Mouse (Mus musculus) midbrain, embryonic 14.5 days (tissue): ENCODE results near the gene Tlk1. TPM values are rescaled to one million over a fixed set of nuclear protein-coding genes. Genes with fewer than 3 reads are reported as not detected.

ENCODE experiments used
- ATAC-seq: fragments of 200-750 bp; cut with Nextera tagmentation; 2 replicates; pipeline ENCODE4 v1.8.0; 2017; ENCODE audit warnings: moderate number of reproducible peaks, moderate library complexity; ENCODE audit not compliant: low FRiP score, low TSS enrichment
- DNase-seq: peaks from one replicate; pipeline ENCODE4 v3.0.0-alpha.2; 2015
- H3K27ac ChIP-seq: fragments of 300-500 bp; sonication (generic); replicated peaks from 2 replicates; pipeline ENCODE4 v1.5.1; 2014; ENCODE audit warnings: mild to moderate bottlenecking, low read depth, low read length, moderate library complexity
- H3K27me3 ChIP-seq: fragments of 300-500 bp; sonication (generic); 2 replicates; pipeline ENCODE4 v1.6.1; 2014; ENCODE audit warnings: low read length, control low read depth, mixed read lengths; ENCODE audit not compliant: control insufficient read depth, insufficient read depth
- H3K36me3 ChIP-seq: fragments of 300-500 bp; sonication (generic); 2 replicates; pipeline ENCODE4 v1.6.1; 2014; ENCODE audit warnings: low read length, control low read depth; ENCODE audit not compliant: control insufficient read depth, insufficient read depth
- H3K4me1 ChIP-seq: fragments of 300-500 bp; sonication (generic); 2 replicates; pipeline ENCODE4 v1.6.1; 2014; ENCODE audit warnings: mild to moderate bottlenecking, antibody characterized with exemption, low read length, control low read depth; ENCODE audit not compliant: control insufficient read depth, insufficient read depth
- H3K4me2 ChIP-seq: fragments of 300-500 bp; sonication (generic); 2 replicates; pipeline ENCODE4 v1.6.1; 2014; ENCODE audit warnings: mild to moderate bottlenecking, low read length, moderate library complexity
- H3K4me3 ChIP-seq: fragments of 300-500 bp; sonication (generic); replicated peaks from 2 replicates; pipeline ENCODE4 v1.5.1; 2014; ENCODE audit warnings: low read depth, low read length
- H3K9ac ChIP-seq: fragments of 300-500 bp; sonication (generic); replicated peaks from 2 replicates; pipeline ENCODE4 v1.6.1; 2014; ENCODE audit warnings: mild to moderate bottlenecking, low read length, moderate library complexity
- H3K9me3 ChIP-seq: fragments of 300-500 bp; sonication (generic); 2 replicates; pipeline ENCODE4 v1.6.1; 2016; ENCODE audit warnings: low read length, control low read depth, mixed read lengths; ENCODE audit not compliant: control insufficient read depth
- WGBS: fragments of 180-500 bp; shearing (Covaris S2); extraction: QIAGEN DNeasy Blood & Tissue Kit; methylation state at CpG from one replicate; pipeline ENCODE4 v1.1.7; 2014; 5-methylcytosine and 5-hydroxymethylcytosine counted together
- polyA plus RNA-seq: library from polyadenylated mRNA; unstranded; fragments of >200 nt; fragmentation: Nextera tagmentation; extraction: Ambion mirVana; gene quantifications from 2 replicates; pipeline ENCODE4 v1.2.1, GENCODE M21; 2014

Tlk1 gene
- polyA plus RNA-seq, 1 experiment from 2014 or later, result 27.5 TPM

- ATAC-seq, result no peak
- H3K9me3 ChIP-seq, result no peaks in the 10 kb centered on the region
- H3K27ac ChIP-seq, result no peak overlapping the region
- 97% methylated on average over 5 of the region's 5 CpGs for WGBS
- no peak overlapping the region for H3K4me2 ChIP-seq
- DNase-seq, result no peak
- H3K4me3 ChIP-seq, result no peak overlapping the region
- H3K4me1 ChIP-seq, result no peaks in the 10 kb centered on the region
- H3K27me3 ChIP-seq, result no peaks in the 10 kb centered on the region
- no peak overlapping the region for H3K9ac ChIP-seq
- H3K36me3 ChIP-seq, result peaks cover 16% of the 10 kb centered on the region
These were observed 73.4 kb downstream of the Tlk1 start for GRCm38 (mm10) chr2:70752149-70752548.

DNA sequence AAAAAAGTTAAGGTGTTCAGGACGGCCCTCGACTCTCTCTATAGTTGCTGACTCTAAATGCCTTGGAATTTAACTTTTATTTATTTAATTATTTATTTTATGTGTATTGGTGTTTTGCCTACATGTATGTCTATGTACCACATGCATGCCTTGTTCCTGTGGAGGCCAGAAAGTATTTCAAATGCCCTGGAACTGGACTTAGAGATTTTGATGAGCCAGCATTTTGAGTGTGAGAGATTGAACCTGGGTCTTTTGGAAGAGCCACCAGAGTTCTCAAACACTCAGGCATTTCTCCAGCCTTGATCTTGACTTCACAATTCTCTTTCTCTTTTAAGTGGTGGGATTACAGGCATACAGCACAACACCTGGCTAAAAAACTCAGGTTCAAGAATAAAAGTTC is 73.9 kb downstream of the Tlk1 start:
- Histone ChIP-seq H3K27ac (no peak overlapping the region), H3K4me3 (no peak overlapping the region), H3K27me3 (no peaks in the 10 kb centered on the region), H3K9ac (no peak overlapping the region), H3K4me2 (no peak overlapping the region), H3K9me3 (no peaks in the 10 kb centered on the region), H3K4me1 (no peaks in the 10 kb centered on the region), H3K36me3 (peaks cover 16% of the 10 kb centered on the region)
- ATAC-seq, result no peak
- over 99% methylated on average over 2 of the region's 2 CpGs for WGBS
- DNase-seq, result no peak

GRCm38 (mm10) chr2:70742588-70742987 is 82.9 kb downstream of the Tlk1 start:
- 95% methylated on average over 2 of the region's 2 CpGs for WGBS

GRCm38 (mm10) chr2:70741901-70742300 is 83.6 kb downstream of the Tlk1 start:
- 56% methylated on average over 5 of the region's 5 CpGs for WGBS

More at GRCm38 (mm10) chr2:70742588-70742987, 82.9 kb downstream of the Tlk1 start:
- H3K4me1 ChIP-seq, result no peaks in the 10 kb centered on the region
- H3K4me3 ChIP-seq, result no peak overlapping the region
- no peak overlapping the region for H3K9ac ChIP-seq
- H3K9me3 ChIP-seq, result no peaks in the 10 kb centered on the region
- H3K4me2 ChIP-seq, result no peak overlapping the region
- no peak overlapping the region for H3K27ac ChIP-seq
- DNase-seq (no peak), ATAC-seq (no peak)
- no peaks in the 10 kb centered on the region for H3K27me3 ChIP-seq
- peaks cover 46% of the 10 kb centered on the region for H3K36me3 ChIP-seq

GRCm38 (mm10) chr2:70736008-70736407 is 89.5 kb downstream of the Tlk1 start:
- ATAC-seq (no peak), DNase-seq (no peak)
- no peaks in the 10 kb centered on the region for H3K9me3 ChIP-seq
- no peaks in the 10 kb centered on the region for H3K27me3 ChIP-seq
- H3K4me1 ChIP-seq, result no peaks in the 10 kb centered on the region
- 92% methylated on average over 5 of the region's 5 CpGs for WGBS
- no peak overlapping the region for H3K4me2 ChIP-seq
- H3K4me3 ChIP-seq, result no peak overlapping the region
- H3K27ac ChIP-seq, result no peak overlapping the region
- H3K36me3 ChIP-seq, result peaks cover 29% of the 10 kb centered on the region
- H3K9ac ChIP-seq, result no peak overlapping the region

More at GRCm38 (mm10) chr2:70741901-70742300, 83.6 kb downstream of the Tlk1 start:
- DNase-seq (no peak), ATAC-seq (no peak)
- Histone ChIP-seq H3K9ac (no peak overlapping the region), H3K27me3 (no peaks in the 10 kb centered on the region), H3K9me3 (no peaks in the 10 kb centered on the region), H3K4me2 (no peak overlapping the region), H3K27ac (no peak overlapping the region), H3K36me3 (peaks cover 50% of the 10 kb centered on the region), H3K4me3 (no peak overlapping the region), H3K4me1 (no peaks in the 10 kb centered on the region)

- WGBS, result 87% methylated on average over 4 of the region's 4 CpGs
- no peak overlapping the region for H3K4me2 ChIP-seq
These were observed 90.0 kb downstream of the Tlk1 start for GRCm38 (mm10) chr2:70735534-70735933.

DNA sequence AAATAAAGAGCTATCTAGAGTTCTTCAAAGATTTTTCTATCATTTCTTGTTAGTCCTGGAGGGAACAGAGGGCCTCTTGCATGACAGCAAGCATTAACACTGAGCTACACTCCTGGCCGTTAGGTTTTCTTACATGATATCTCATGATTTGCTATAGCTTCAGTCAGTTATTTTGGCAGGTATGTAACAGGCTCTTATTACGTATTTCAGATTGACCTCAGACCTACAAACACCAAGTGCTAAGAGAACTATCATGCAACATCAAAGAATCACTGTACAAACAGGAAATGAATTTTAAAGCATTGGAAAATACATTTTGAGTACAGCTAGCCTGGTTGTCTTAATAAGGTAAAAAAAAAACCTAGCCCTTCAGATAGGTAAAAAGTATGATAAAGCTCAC is 98.4 kb downstream of the Tlk1 start:
- H3K36me3 ChIP-seq, result peaks cover 31% of the 10 kb centered on the region
- WGBS, result 91% methylated on average over 2 of the region's 2 CpGs
- no peak overlapping the region for H3K4me2 ChIP-seq
- DNase-seq (no peak), ATAC-seq (no peak)
- no peaks in the 10 kb centered on the region for H3K9me3 ChIP-seq
- no peaks in the 10 kb centered on the region for H3K4me1 ChIP-seq
- H3K9ac ChIP-seq, result no peak overlapping the region
- no peak overlapping the region for H3K4me3 ChIP-seq
- H3K27ac ChIP-seq, result no peak overlapping the region
- no peaks in the 10 kb centered on the region for H3K27me3 ChIP-seq

More at GRCm38 (mm10) chr2:70735534-70735933, 90.0 kb downstream of the Tlk1 start:
- H3K27ac ChIP-seq, result no peak overlapping the region
- H3K36me3 ChIP-seq, result peaks cover 25% of the 10 kb centered on the region
- ATAC-seq, result no peak
- no peak for DNase-seq
- H3K27me3 ChIP-seq, result no peaks in the 10 kb centered on the region
- H3K4me3 ChIP-seq, result no peak overlapping the region
- no peaks in the 10 kb centered on the region for H3K4me1 ChIP-seq
- H3K9me3 ChIP-seq, result no peaks in the 10 kb centered on the region
- H3K9ac ChIP-seq, result no peak overlapping the region

DNA sequence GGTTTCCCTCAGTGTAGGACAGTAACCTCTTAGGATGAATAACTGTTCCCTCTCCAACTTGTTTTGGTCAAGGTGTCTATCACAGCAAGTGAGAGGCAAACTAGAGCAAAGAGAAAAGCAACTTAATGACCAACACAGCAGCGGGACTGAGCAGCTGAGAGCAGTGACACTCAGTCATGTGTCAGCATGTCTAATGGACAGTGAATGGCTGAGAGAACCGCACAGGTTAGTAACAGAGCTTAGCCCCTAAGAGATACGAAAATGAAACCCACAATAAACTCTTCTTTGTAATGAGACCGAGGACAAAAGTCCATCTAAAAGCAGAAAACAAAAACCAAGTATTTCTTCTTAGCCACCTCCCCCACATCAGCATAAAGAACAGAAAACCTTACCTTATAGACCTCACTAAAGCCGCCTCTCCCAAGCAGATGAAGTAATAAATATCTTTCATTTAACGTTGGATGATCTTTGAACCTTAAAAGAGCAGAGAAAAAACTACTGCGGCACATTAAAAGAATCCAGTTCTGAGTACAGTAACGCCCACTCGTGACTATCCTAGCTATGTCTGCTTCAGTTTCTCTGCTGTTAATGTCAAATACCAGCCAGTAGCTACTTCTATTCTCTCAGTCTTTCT is 101.8 kb downstream of the Tlk1 start:
- peaks cover 44% of the 10 kb centered on the region for H3K36me3 ChIP-seq
- H3K4me2 ChIP-seq, result no peak overlapping the region
- no peak overlapping the region for H3K9ac ChIP-seq
- 90% methylated on average over 9 of the region's 9 CpGs for WGBS
- no peak for ATAC-seq
- no peaks in the 10 kb centered on the region for H3K27me3 ChIP-seq
- DNase-seq, result no peak
- H3K4me3 ChIP-seq, result no peak overlapping the region
- H3K9me3 ChIP-seq, result no peaks in the 10 kb centered on the region
- no peaks in the 10 kb centered on the region for H3K4me1 ChIP-seq
- H3K27ac ChIP-seq, result no peak overlapping the region

GRCm38 (mm10) chr2:70710878-70711277 is 114.7 kb downstream of the Tlk1 start:
- no peak overlapping the region for H3K9ac ChIP-seq
- DNase-seq, result no peak
- ATAC-seq, result no peak
- WGBS, result 93% methylated on average over 4 of the region's 4 CpGs
- no peaks in the 10 kb centered on the region for H3K9me3 ChIP-seq
- H3K4me2 ChIP-seq, result no peak overlapping the region
- H3K36me3 ChIP-seq, result peaks cover 47% of the 10 kb centered on the region
- H3K27ac ChIP-seq, result no peak overlapping the region
- no peak overlapping the region for H3K4me3 ChIP-seq
- H3K4me1 ChIP-seq, result no peaks in the 10 kb centered on the region
- no peaks in the 10 kb centered on the region for H3K27me3 ChIP-seq
